Mouse (Mus musculus) liver, embryonic 14.5 days (tissue): ENCODE results near the gene Atrnl1. TPM values are rescaled to one million over a fixed set of nuclear protein-coding genes. Genes with fewer than 3 reads are reported as not detected.
A peak's percentile ranks its signal among the peaks of the same experiment; 100 is the strongest.

ENCODE experiments used
- ATAC-seq: fragments of 200-750 bp; cut with Nextera tagmentation; 2 replicates; pipeline ENCODE4 v1.8.0; 2017; ENCODE audit warnings: moderate number of reproducible peaks, mild to moderate bottlenecking, moderate library complexity; ENCODE audit not compliant: insufficient read depth
- DNase-seq, 3 experiments: peaks; one replicate each; pipeline ENCODE4 v3.0.0-alpha.2; 2012 to 2013; ENCODE audit warnings: low read depth in 3 of 3, low spot score in 3 of 3
- H3K27ac ChIP-seq: fragments of 300-500 bp; sonication (generic); 2 replicates; pipeline ENCODE4 v1.5.1; 2014; ENCODE audit warnings: moderate library complexity, mild to moderate bottlenecking, control low read depth, inconsistent platforms
- H3K27me3 ChIP-seq: fragments of 300-500 bp; sonication (generic); 2 replicates; pipeline ENCODE4 v1.6.1; 2014; ENCODE audit warnings: mild to moderate bottlenecking, low read length, moderate library complexity; ENCODE audit not compliant: control insufficient read depth, insufficient read depth
- H3K36me3 ChIP-seq: fragments of 300-500 bp; sonication (generic); replicated peaks from 2 replicates; pipeline ENCODE4 v1.6.1; 2014; ENCODE audit warnings: low read depth; ENCODE audit not compliant: control insufficient read depth, insufficient read depth
- H3K4me1 ChIP-seq, 2 experiments: fragments of 200-500 bp in 1 of 2; fragments of 300-500 bp in 1 of 2; sonication (generic) in 1 of 2; replicated peaks; 2 replicates each; pipeline ENCODE4 v1.6.1; 2012 to 2014; ENCODE audit warnings: antibody characterized with exemption in 1 of 2, inconsistent platforms in 1 of 2, low read length in 1 of 2; ENCODE audit not compliant: control insufficient read depth in 2 of 2, insufficient read depth in 2 of 2
- H3K4me2 ChIP-seq: fragments of 300-500 bp; sonication (generic); 2 replicates; pipeline ENCODE4 v1.6.1; 2014; ENCODE audit warnings: low read depth, mild to moderate bottlenecking, control low read depth, moderate library complexity
- H3K4me3 ChIP-seq, 2 experiments: fragments of 200-500 bp in 1 of 2; fragments of 300-500 bp in 1 of 2; sonication (generic) in 1 of 2; 2 replicates each; pipeline ENCODE4 v1.5.1; 2012 to 2014; ENCODE audit warnings: low read depth in 2 of 2, low read length in 2 of 2, mild to moderate bottlenecking in 2 of 2, control low read depth in 1 of 2, inconsistent platforms in 1 of 2, moderate library complexity in 1 of 2; ENCODE audit not compliant: insufficient read depth in 1 of 2
- H3K9ac ChIP-seq: fragments of 300-500 bp; sonication (generic); replicated peaks from 2 replicates; pipeline ENCODE4 v1.6.1; 2014; ENCODE audit warnings: mild to moderate bottlenecking, control low read depth, moderate library complexity
- H3K9me3 ChIP-seq: fragments of 300-500 bp; sonication (generic); 2 replicates; pipeline ENCODE4 v1.6.1; 2016; ENCODE audit warnings: low read length, mixed read lengths; ENCODE audit not compliant: control insufficient read depth
- CTCF ChIP-seq: IDR thresholded peaks from 2 replicates; pipeline ENCODE4 v1.5.1; 2016; ENCODE audit warnings: antibody characterized with exemption, low read depth, control low read depth
- EP300 ChIP-seq: IDR thresholded peaks from 2 replicates; pipeline ENCODE4 v1.6.1; 2016; ENCODE audit warnings: antibody characterized with exemption, low read depth
- WGBS: fragments of 180-500 bp; shearing (Covaris S2); extraction: QIAGEN DNeasy Blood & Tissue Kit; methylation state at CpG from one replicate; pipeline ENCODE4 v1.1.7; 2014; ENCODE audit not compliant: insufficient replicate concordance; 5-methylcytosine and 5-hydroxymethylcytosine counted together
- polyA plus RNA-seq, 2 experiments: library from polyadenylated mRNA; depleted of rRNA in 1 of 2; stranded (reverse) in 1 of 2; unstranded in 1 of 2; fragments of >200 nt; fragmentation: Nextera tagmentation in 1 of 2; extraction: Ambion mirVana in 1 of 2; gene quantifications; 2 replicates each; pipeline versions ENCODE4 v1.2.1 to v1.2.3; 2012 to 2014

Atrnl1 gene
- polyA plus RNA-seq, 2 experiments, result 0.46 to 1.3 TPM

DNA sequence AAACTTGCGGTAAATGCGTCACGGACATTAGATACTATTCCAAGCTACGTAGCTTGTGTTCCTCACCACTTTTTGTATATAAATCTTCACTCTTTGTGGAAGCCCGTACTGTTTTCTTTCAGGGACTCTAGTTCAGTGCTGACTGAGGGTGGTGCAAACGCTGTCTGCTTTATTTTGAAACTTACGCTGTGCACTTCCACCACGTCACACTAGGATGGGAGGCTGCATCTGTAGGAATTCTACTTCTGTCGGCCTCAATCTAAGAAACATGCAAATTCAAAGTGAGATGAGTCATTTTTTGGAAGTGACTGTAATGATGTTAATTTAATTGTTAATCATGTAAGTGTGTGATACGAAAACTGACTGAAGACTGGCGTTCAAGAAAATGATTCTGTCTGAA lies 135.7 kb downstream of the Atrnl1 start:
- H3K4me3 ChIP-seq, result no peak overlapping the region
- no peaks in the 10 kb centered on the region for H3K9me3 ChIP-seq
- ATAC-seq (no peak), DNase-seq (no peak)
- 83% methylated on average over 11 of the region's 11 CpGs for WGBS
- no peak for TF ChIP-seq EP300
- TF ChIP-seq CTCF, result no peak
- H3K27me3 ChIP-seq, result no peaks in the 10 kb centered on the region
- no peaks in the 10 kb centered on the region for H3K36me3 ChIP-seq
- H3K4me1 ChIP-seq, result no peaks in the 10 kb centered on the region
- no peak overlapping the region for H3K27ac ChIP-seq
- H3K9ac ChIP-seq, result no peak overlapping the region
- no peak overlapping the region for H3K4me2 ChIP-seq

DNA sequence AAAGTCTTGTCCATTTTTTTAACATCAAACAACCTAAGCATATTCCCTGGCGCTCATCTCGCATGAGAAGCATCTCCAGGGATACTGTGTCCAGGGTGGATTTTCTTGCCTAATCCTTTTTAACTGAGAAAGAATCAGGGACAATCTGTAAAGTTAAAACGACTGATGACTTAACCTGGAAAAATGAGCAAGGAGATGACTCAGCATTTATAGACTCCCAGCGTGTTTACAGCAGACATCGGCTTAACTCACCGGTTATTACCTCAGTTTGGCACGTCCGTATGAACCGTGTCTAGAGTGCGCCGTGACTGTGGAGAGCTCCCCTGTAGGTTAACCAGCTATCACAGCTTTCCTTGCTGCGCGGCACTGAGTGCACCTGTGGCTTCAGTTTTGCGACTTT lies 141.4 kb downstream of the Atrnl1 start:
- H3K4me2 ChIP-seq, result no peak overlapping the region
- no peaks in the 10 kb centered on the region for H3K27me3 ChIP-seq
- no peak overlapping the region for H3K4me3 ChIP-seq
- no peaks in the 10 kb centered on the region for H3K9me3 ChIP-seq
- no peak overlapping the region for H3K9ac ChIP-seq
- no peak overlapping the region for H3K27ac ChIP-seq
- ATAC-seq, result no peak
- H3K36me3 ChIP-seq, result no peaks in the 10 kb centered on the region
- WGBS, result 77% methylated on average over 14 of the region's 14 CpGs
- H3K4me1 ChIP-seq, result no peaks in the 10 kb centered on the region
- DNase-seq, result no peak
- TF ChIP-seq EP300 (no peak), CTCF (no peak)

DNA sequence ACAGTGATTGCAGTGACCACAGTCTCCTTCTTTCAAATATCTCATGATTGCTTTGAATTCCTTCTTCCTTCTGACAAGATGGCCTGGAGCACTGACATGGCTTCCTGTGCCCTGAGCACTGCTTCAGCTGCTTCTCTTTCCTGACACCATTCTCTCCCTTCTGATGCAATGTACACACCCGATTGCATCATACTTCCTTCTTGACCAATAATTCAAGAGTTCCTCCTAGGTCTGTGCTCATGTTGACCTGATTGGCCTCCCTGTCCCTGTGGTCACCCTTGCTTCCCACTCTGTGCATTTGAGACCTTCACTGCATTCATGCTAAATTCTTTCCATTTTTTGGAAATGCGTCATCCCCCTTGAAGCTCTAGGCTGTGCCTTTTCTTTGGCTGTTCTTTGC lies 151.7 kb downstream of the Atrnl1 start:
- Histone ChIP-seq H3K4me2 (no peak overlapping the region), H3K4me3 (no peak overlapping the region), H3K4me1 (peaks cover 0 to 8% of the 10 kb centered on the region in 2 experiments; a peak in 2 of 4 replicates), H3K36me3 (no peaks in the 10 kb centered on the region), H3K27me3 (no peaks in the 10 kb centered on the region), H3K9me3 (no peaks in the 10 kb centered on the region), H3K27ac (no peak overlapping the region), H3K9ac (no peak overlapping the region)
- ATAC-seq (no peak; the same call in 1 of the 2 replicates), DNase-seq (peak in 2 of 3 experiments; percentile 10 to 12)
- no peak for TF ChIP-seq CTCF
- TF ChIP-seq EP300, result no peak
- 52% methylated on average over 2 of the region's 2 CpGs for WGBS

DNA sequence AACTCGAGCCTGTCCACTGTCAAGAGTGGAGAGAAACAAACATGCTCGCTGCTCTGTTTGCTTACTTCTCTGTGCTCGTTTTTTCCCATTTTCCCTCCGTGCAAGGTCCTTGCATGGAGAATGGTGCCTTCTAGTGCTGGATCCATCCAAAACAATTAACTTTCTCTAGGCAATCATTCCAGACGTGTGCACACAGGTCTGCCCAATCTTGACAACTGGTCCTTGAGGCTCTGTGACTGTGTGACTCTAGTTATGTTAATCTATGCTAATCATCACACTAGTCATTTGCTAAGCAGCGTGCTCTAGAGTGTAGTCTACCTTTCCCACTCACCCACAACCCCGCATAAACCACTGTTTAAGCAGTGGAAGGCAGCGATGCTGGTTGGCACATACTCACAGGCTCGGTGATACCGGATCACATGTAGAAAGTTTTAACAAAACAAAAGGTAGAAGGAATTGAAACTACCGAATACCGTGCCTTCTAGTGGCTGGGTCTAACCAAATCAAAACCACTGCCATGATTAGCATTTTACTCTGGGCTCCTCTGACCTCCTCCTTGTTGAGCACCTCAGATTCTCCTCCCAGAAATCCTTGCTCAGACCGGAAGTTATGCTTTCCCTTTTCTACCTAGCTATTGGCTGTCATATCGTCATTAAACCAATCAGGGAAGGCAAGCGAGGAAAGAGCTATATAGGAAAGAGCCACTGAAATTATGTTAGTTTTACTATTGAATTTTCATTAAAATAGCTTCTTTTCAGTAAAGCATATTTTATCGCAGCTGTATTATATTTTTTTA lies 153.9 kb downstream of the Atrnl1 start:
- Histone ChIP-seq H3K27ac (no peak overlapping the region), H3K27me3 (no peaks in the 10 kb centered on the region), H3K4me1 (peaks cover 0 to 8% of the 10 kb centered on the region in 2 experiments; a peak in 2 of 4 replicates), H3K9me3 (no peaks in the 10 kb centered on the region), H3K9ac (no peak overlapping the region), H3K4me2 (no peak overlapping the region), H3K36me3 (no peaks in the 10 kb centered on the region), H3K4me3 (no peak overlapping the region)
- DNase-seq, result no peak
- TF ChIP-seq CTCF (no peak), EP300 (no peak)
- WGBS, result 73% methylated on average over 16 of the region's 16 CpGs
- no peak for ATAC-seq

DNA sequence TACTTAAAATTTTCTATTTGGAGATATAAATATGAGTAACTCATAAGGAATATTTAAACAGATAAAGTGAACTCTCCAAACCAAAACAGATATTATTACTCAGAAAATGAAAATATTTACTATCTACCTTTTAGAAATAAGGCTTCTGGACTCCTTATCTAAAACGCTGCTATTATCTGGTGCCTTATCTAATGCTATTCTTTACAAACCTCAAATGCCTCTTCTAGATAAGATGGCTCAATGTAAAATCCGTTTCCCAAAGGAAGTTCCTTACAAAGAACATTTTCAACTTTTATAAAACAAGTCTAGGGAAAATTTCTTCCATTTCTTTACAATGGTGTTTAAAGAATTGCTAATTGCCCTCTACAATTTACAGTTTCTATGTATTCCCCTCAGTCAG lies 156.2 kb downstream of the Atrnl1 start:
- ATAC-seq (no peak), DNase-seq (no peak)
- Histone ChIP-seq H3K36me3 (no peaks in the 10 kb centered on the region), H3K4me3 (no peak overlapping the region), H3K9ac (no peak overlapping the region), H3K9me3 (no peaks in the 10 kb centered on the region), H3K4me2 (no peak overlapping the region), H3K27me3 (no peaks in the 10 kb centered on the region), H3K27ac (no peak overlapping the region), H3K4me1 (peaks cover 0 to 7% of the 10 kb centered on the region in 2 experiments; a peak in 2 of 4 replicates)
- TF ChIP-seq CTCF (no peak), EP300 (no peak)
- WGBS, result 34% methylated on average over 2 of the region's 2 CpGs
